Mouse (Mus musculus): ENCODE data around the gene Sorbs1.

DNA sequence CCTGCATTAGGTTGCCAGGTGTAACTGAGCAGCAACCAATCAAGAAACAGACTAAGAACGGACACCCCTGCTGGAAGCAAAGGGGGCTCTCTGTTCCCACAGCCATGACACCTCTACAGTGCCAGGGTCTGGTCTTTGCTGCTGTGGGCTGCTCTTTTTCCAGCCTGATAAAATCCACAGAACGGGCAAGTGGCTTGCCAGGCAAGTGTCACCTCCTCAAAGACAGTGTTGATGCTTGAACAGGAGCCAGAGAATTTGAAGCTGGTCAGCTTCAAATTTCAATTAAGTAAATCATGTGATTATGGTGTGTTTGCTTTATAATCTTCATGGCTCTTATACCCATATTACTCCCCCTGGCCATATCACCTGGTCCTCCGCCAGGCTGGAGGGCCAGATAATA, 166.7 kb downstream of the Sorbs1 start:
- TF ChIP-seq CTCF (IDR thresholded peaks at IDR 0.05; ENCODE audit: low read depth, low read length) (no peak), POLR2A (IDR thresholded peaks at IDR 0.05; ENCODE audit: borderline replicate concordance, low read depth, low read length) (no peak)

Data from bone marrow macrophage, adult 2 months (primary cell).